Mouse (Mus musculus) limb, embryonic 13.5 days (tissue): ENCODE data around the gene Mob3b. TPM values are rescaled to one million over a fixed set of nuclear protein-coding genes. Genes with fewer than 3 reads are reported as not detected.

ENCODE experiments used
- ATAC-seq: fragments of 200-750 bp; cut with Nextera tagmentation; 2 replicates; pipeline ENCODE4 v1.8.0; 2017; ENCODE audit warnings: low read depth, moderate number of reproducible peaks, moderate TSS enrichment; ENCODE audit not compliant: low FRiP score
- H3K27ac ChIP-seq: fragments of 300-500 bp; sonication (generic); 2 replicates; pipeline ENCODE4 v1.5.1; 2015; ENCODE audit warnings: inconsistent platforms, mild to moderate bottlenecking, moderate library complexity
- H3K27me3 ChIP-seq: fragments of 300-500 bp; sonication (generic); 2 replicates; pipeline ENCODE4 v1.6.1; 2015; ENCODE audit warnings: mild to moderate bottlenecking, inconsistent platforms
- H3K36me3 ChIP-seq: fragments of 300-500 bp; sonication (generic); 2 replicates; pipeline ENCODE4 v1.6.1; 2015; ENCODE audit warnings: inconsistent platforms, mild to moderate bottlenecking, moderate library complexity
- H3K4me1 ChIP-seq: fragments of 300-500 bp; sonication (generic); 2 replicates; pipeline ENCODE4 v1.6.1; 2015; ENCODE audit warnings: inconsistent platforms
- H3K4me2 ChIP-seq: fragments of 300-500 bp; sonication (generic); replicated peaks from 2 replicates; pipeline ENCODE4 v1.6.1; 2015; ENCODE audit warnings: inconsistent platforms, mild to moderate bottlenecking, moderate library complexity
- H3K4me3 ChIP-seq: fragments of 300-500 bp; sonication (generic); 2 replicates; pipeline ENCODE4 v1.5.1; 2015; ENCODE audit warnings: moderate library complexity, mild to moderate bottlenecking, inconsistent platforms
- H3K9ac ChIP-seq: fragments of 300-500 bp; sonication (generic); 2 replicates; pipeline ENCODE4 v1.6.1; 2015; ENCODE audit warnings: mild to moderate bottlenecking, inconsistent platforms
- H3K9me3 ChIP-seq: fragments of 300-500 bp; sonication (generic); 2 replicates; pipeline ENCODE4 v1.6.1; 2016; ENCODE audit warnings: inconsistent platforms
- WGBS: fragments of 180-500 bp; shearing (Covaris S2); methylation state at CpG from one replicate; pipeline ENCODE4 v1.1.7; 2015; 5-methylcytosine and 5-hydroxymethylcytosine counted together
- polyA plus RNA-seq: library from polyadenylated mRNA; unstranded; fragments of >200 nt; fragmentation: Nextera tagmentation; extraction: Ambion mirVana; gene quantifications from 2 replicates; pipeline ENCODE4 v1.2.1, GENCODE M21; 2015

Gene Mob3b
- polyA plus RNA-seq, 1 experiment from 2014 or later: 13.5 TPM

DNA sequence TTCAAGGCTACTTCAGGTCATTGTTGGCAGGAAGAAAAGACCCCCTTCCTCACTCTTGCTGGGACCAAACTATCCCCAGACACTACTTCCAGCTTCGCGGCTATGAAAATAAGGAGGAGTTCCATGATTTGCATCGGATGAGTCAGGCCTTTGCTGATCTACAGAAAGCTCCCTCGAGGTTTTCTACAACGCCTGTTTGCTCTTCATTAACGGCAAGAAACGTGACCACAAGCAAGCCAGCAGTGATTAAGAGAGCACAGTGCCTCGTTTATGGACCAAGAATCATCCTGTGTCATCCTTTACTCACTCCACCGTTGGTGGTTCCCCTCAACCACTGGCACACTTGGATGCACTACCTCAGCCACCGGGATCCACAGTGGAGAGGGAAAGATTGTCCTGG, 11.6 kb downstream of the Mob3b start:
- H3K9ac ChIP-seq: no peak overlapping the region
- no peak overlapping the region for H3K4me3 ChIP-seq
- no peaks in the 10 kb centered on the region for H3K9me3 ChIP-seq
- WGBS: 89% methylated on average over 10 of the region's 10 CpGs
- H3K4me2 ChIP-seq: no peak overlapping the region
- no peak for ATAC-seq
- H3K36me3 ChIP-seq: no peaks in the 10 kb centered on the region
- H3K4me1 ChIP-seq: peaks cover 18% of the 10 kb centered on the region
- H3K27ac ChIP-seq: no peak overlapping the region
- H3K27me3 ChIP-seq: no peaks in the 10 kb centered on the region

DNA sequence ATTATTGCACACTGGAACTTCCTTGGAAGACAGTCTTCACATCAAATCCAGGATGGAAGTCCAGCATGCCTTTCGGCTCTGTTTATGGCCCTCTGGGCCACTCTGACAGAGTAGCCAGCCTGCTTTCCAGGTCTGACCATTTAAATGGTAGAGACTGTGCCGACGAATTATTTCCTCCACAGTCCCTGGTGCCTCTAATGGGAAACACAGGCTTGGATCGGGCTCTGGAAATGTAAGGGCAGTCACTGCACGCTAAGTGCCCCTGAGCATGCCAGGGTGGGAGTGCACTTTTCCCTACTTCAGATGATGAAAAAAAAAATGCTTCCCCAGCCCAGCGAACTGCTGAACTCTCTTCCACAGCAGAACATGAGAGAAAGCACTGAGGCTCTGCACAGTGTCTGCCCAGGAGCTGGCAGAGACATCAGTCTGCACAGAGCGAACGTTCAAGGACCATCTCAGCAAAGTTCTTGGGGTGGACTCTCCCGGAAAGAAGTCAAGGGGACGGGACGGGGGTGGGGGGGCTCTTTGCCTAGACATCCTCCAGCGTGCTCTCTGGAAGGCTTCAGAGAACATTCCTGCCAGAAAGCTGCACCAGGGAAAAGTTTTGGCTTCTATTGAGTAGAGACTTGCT, 13.7 kb downstream of the Mob3b start:
- no peak overlapping the region for H3K4me3 ChIP-seq
- no peaks in the 10 kb centered on the region for H3K9me3 ChIP-seq

DNA sequence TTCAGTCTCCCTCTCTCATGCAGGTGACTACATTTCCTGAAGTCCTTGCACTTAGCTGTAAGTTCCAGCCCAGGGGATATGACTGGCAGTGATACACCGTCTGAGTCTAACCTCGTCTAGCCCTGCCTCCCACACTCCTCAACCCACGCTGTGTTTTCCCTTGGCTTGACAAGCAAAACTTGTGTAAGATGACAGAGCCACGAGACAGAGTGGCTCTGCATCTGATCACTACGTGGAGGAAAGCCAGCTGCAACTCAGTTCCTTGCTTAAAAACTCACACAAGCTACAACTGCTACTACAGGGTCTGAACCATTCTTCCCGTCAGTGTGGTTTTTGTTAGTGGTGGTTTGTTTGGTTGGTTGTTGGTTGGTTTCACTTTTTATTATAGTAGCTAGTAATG, 17.0 kb downstream of the Mob3b start:
- Histone ChIP-seq H3K4me1 (peaks cover 35% of the 10 kb centered on the region), H3K9ac (no peak overlapping the region), H3K36me3 (no peaks in the 10 kb centered on the region), H3K4me3 (no peak overlapping the region), H3K27me3 (no peaks in the 10 kb centered on the region), H3K27ac (no peak overlapping the region), H3K9me3 (no peaks in the 10 kb centered on the region), H3K4me2 (no peak overlapping the region)
- 71% methylated on average over 6 of the region's 6 CpGs for WGBS
- no peak for ATAC-seq

More for the DNA sequence above, 13.7 kb downstream of the Mob3b start:
- Histone ChIP-seq H3K4me2 (peak overlapping the region; percentile 44), H3K27me3 (no peaks in the 10 kb centered on the region), H3K9ac (no peak overlapping the region), H3K27ac (peak overlapping the region; percentile 74; the same call in 1 of the 2 replicates), H3K4me1 (peaks cover 18% of the 10 kb centered on the region), H3K36me3 (no peaks in the 10 kb centered on the region)
- 40% methylated on average over 12 of the region's 12 CpGs for WGBS
- ATAC-seq: peak; percentile 64; the same call in 1 of the 2 replicates

GRCm38 (mm10) chr4:35138077-35138476, 19.2 kb downstream of the Mob3b start:
- no peak overlapping the region for H3K4me3 ChIP-seq
- no peak overlapping the region for H3K27ac ChIP-seq
- WGBS: 44% methylated on average over 6 of the region's 6 CpGs
- no peaks in the 10 kb centered on the region for H3K36me3 ChIP-seq
- H3K9me3 ChIP-seq: no peaks in the 10 kb centered on the region
- no peak overlapping the region for H3K4me2 ChIP-seq
- H3K27me3 ChIP-seq: no peaks in the 10 kb centered on the region
- no peak for ATAC-seq
- peaks cover 22% of the 10 kb centered on the region for H3K4me1 ChIP-seq
- H3K9ac ChIP-seq: no peak overlapping the region

- Histone ChIP-seq H3K4me3 (no peak overlapping the region), H3K36me3 (no peaks in the 10 kb centered on the region), H3K9ac (no peak overlapping the region), H3K9me3 (no peaks in the 10 kb centered on the region), H3K4me2 (no peak overlapping the region), H3K4me1 (peaks cover 18% of the 10 kb centered on the region), H3K27ac (no peak overlapping the region), H3K27me3 (no peaks in the 10 kb centered on the region)
- ATAC-seq: no peak
- 85% methylated on average over 8 of the region's 8 CpGs for WGBS
Measured at GRCm38 (mm10) chr4:35136996-35137395, 20.3 kb downstream of the Mob3b start.

GRCm38 (mm10) chr4:35135806-35136205, 21.5 kb downstream of the Mob3b start:
- Histone ChIP-seq H3K4me2 (no peak overlapping the region), H3K36me3 (no peaks in the 10 kb centered on the region), H3K27me3 (no peaks in the 10 kb centered on the region), H3K27ac (no peak overlapping the region), H3K4me1 (peaks cover 18% of the 10 kb centered on the region), H3K9ac (no peak overlapping the region), H3K4me3 (no peak overlapping the region), H3K9me3 (no peaks in the 10 kb centered on the region)
- ATAC-seq: no peak
- WGBS: 69% methylated on average over 4 of the region's 4 CpGs

DNA sequence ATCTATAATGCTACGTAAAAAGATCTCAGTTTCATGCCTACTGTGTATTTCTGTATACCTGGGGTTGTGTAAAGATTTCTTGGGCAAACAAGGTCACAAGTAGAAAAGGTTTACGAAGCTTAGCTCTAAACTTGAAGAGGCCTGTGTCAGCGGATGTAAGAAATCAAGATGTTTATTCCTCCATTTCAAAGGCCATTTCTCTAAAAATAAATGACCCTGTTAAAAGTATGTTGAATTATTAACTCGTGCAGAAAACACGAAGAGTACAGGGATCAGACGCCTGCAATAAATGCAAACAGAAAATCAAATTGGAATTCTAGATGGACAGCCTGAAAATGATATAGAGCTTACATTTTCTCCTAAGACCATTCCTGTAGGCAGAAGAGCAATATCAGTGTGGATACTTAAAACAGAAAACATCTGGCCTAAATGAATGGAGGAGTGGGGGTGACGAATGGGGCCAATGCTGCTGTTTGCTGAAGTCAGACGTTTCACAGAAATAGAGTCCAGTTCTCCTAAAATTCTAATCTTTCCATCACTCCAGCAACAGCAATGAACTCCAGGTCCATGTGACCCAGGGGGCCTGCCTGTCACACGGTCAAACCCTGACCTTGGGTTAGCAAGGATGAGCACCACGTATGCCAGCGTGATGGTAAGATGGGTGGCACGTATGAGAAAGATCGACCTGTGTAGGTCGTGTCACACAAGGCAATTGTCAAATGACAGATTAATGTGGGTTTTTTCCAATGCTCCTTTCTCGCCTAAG, 22.3 kb downstream of the Mob3b start:
- no peaks in the 10 kb centered on the region for H3K9me3 ChIP-seq
- H3K9ac ChIP-seq: no peak overlapping the region
- no peak overlapping the region for H3K27ac ChIP-seq
- H3K27me3 ChIP-seq: no peaks in the 10 kb centered on the region
- 76% methylated on average over 15 of the region's 15 CpGs for WGBS
- H3K4me1 ChIP-seq: peaks cover 21% of the 10 kb centered on the region
- ATAC-seq: no peak
- no peak overlapping the region for H3K4me3 ChIP-seq
- no peak overlapping the region for H3K4me2 ChIP-seq
- no peaks in the 10 kb centered on the region for H3K36me3 ChIP-seq

DNA sequence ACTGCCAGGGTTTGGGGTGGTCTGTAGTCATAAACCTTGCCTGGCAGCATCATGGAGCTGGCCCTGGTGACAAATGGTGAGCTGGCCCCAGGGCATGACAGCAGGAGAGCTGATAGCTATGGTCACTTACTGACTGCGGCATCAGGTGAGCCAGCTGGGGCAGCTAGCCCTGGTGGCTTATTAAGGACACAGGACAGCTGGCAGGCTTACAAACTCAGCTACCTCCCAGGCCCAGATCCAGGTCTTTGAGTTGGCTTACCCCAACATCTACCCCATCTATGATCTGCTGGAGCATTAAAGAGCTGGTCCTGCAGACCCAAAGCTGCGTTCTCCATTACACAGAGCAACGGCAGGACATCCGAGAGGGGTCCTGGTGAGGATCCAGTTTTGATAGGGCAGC, 23.9 kb downstream of the Mob3b start:
- Histone ChIP-seq H3K4me3 (no peak overlapping the region), H3K4me2 (no peak overlapping the region), H3K9ac (no peak overlapping the region), H3K36me3 (no peaks in the 10 kb centered on the region), H3K27ac (no peak overlapping the region), H3K9me3 (no peaks in the 10 kb centered on the region), H3K4me1 (peaks cover 21% of the 10 kb centered on the region), H3K27me3 (no peaks in the 10 kb centered on the region)
- no peak for ATAC-seq
- 83% methylated on average over 4 of the region's 4 CpGs for WGBS

- Histone ChIP-seq H3K27ac (no peak overlapping the region), H3K27me3 (no peaks in the 10 kb centered on the region), H3K36me3 (no peaks in the 10 kb centered on the region), H3K9ac (no peak overlapping the region), H3K4me2 (no peak overlapping the region), H3K4me3 (no peak overlapping the region), H3K4me1 (peaks cover 19% of the 10 kb centered on the region), H3K9me3 (no peaks in the 10 kb centered on the region)
- WGBS: 91% methylated on average over 4 of the region's 4 CpGs
- ATAC-seq: no peak
Measured at GRCm38 (mm10) chr4:35131592-35131991, 25.7 kb downstream of the Mob3b start.

GRCm38 (mm10) chr4:35130411-35130948, 26.8 kb downstream of the Mob3b start:
- no peaks in the 10 kb centered on the region for H3K9me3 ChIP-seq
- H3K4me2 ChIP-seq: no peak overlapping the region
- no peaks in the 10 kb centered on the region for H3K27me3 ChIP-seq
- peaks cover 10% of the 10 kb centered on the region for H3K4me1 ChIP-seq
- no peak overlapping the region for H3K9ac ChIP-seq
- H3K4me3 ChIP-seq: no peak overlapping the region
- WGBS: 68% methylated on average over 6 of the region's 6 CpGs
- H3K36me3 ChIP-seq: no peaks in the 10 kb centered on the region
- ATAC-seq: no peak
- no peak overlapping the region for H3K27ac ChIP-seq

DNA sequence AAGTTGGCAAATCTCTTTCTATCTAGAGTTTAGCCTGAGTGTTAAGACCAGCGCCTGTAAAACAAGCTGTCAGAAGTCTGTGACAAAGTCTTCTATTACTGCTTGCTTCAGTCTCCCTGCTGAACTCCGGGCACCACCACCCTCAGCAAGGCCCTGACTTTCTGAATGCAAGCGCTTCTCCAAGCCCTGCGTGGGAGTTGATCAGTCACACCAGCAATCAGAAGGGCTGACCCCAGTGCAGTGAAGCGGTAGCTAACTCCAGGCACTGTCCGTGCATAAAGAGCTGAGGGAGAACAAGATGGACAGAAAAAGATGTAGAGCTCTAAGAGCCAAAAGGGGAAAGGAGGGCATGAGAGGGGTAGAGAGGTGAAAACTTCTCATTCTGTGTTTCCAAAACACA, 29.5 kb downstream of the Mob3b start:
- Histone ChIP-seq H3K27ac (no peak overlapping the region), H3K36me3 (no peaks in the 10 kb centered on the region), H3K27me3 (0 out of 2 replicates have a peak, but pooled peaks cover 3% of the 10 kb centered on the region), H3K9me3 (no peaks in the 10 kb centered on the region), H3K9ac (no peak overlapping the region), H3K4me1 (peaks cover 19% of the 10 kb centered on the region), H3K4me2 (no peak overlapping the region), H3K4me3 (no peak overlapping the region)
- 71% methylated on average over 6 of the region's 6 CpGs for WGBS
- no peak for ATAC-seq

GRCm38 (mm10) chr4:35126776-35127175, 30.5 kb downstream of the Mob3b start:
- Histone ChIP-seq H3K4me1 (peaks cover 25% of the 10 kb centered on the region), H3K9ac (no peak overlapping the region), H3K36me3 (no peaks in the 10 kb centered on the region), H3K9me3 (no peaks in the 10 kb centered on the region), H3K4me2 (no peak overlapping the region), H3K4me3 (no peak overlapping the region), H3K27me3 (0 out of 2 replicates have a peak, but pooled peaks cover 3% of the 10 kb centered on the region), H3K27ac (no peak overlapping the region)
- 87% methylated on average over 9 of the region's 9 CpGs for WGBS
- ATAC-seq: no peak
